Mouse (Mus musculus): ENCODE measurements around the gene Zfp536. TPM values are rescaled to one million over a fixed set of nuclear protein-coding genes. Genes with fewer than 3 reads are reported as not detected.

Zfp536 gene
- polyA plus RNA-seq (2015; fragmentation: Nextera tagmentation; extraction: Ambion mirVana) = 4.3 and 5.0 TPM in 2 replicates

- H3K4me1 ChIP-seq = peaks cover 31% of the 10 kb centered on the region
- H3K4me3 ChIP-seq = peak within 1 kb of the TSS; percentile 64
- WGBS = under 1% methylated on average over 27 of the region's 27 CpGs
- no peak within 1 kb of the TSS for H3K27ac ChIP-seq (replicated peaks)
- ATAC-seq (ENCODE audit: extremely low read depth, insufficient number of reproducible peaks, low FRiP score, low TSS enrichment) = no peak
- H3K27me3 ChIP-seq (replicated peaks) = peaks cover 94% of the 10 kb centered on the region
- peak within 1 kb of the TSS; percentile 96 for H3K4me2 ChIP-seq
- H3K36me3 ChIP-seq = no peaks in the 10 kb centered on the region
- peak within 1 kb of the TSS; percentile 82 for H3K9ac ChIP-seq
- H3K9me3 ChIP-seq = no peaks in the 10 kb centered on the region
These were observed at the start of gene Zfp536 for GRCm38 (mm10) chr7:37773312-37773702. Zfp536 (minus strand) TSS chr7:37773641.

GRCm38 (mm10) chr7:37820670-37821301 is 47.3 kb upstream of the Zfp536 start:
- Histone ChIP-seq H3K27me3 (replicated peaks) (no peaks in the 10 kb centered on the region), H3K4me1 (peaks cover 11% of the 10 kb centered on the region; the same call in 1 of the 2 replicates), H3K4me2 (peak overlapping the region; percentile 16; the same call in 1 of the 2 replicates), H3K36me3 (no peaks in the 10 kb centered on the region), H3K9me3 (no peaks in the 10 kb centered on the region), H3K9ac (no peak overlapping the region), H3K27ac (replicated peaks) (peak overlapping the region; percentile 62), H3K4me3 (no peak overlapping the region)
- ATAC-seq (ENCODE audit: extremely low read depth, insufficient number of reproducible peaks, low FRiP score, low TSS enrichment) = peak; percentile 78; the same call in 1 of the 2 replicates
- 43% methylated on average over 11 of the region's 11 CpGs for WGBS

GRCm38 (mm10) chr7:37818631-37819340 is 45.3 kb upstream of the Zfp536 start:
- Histone ChIP-seq H3K36me3 (no peaks in the 10 kb centered on the region), H3K9ac (no peak overlapping the region), H3K4me1 (peaks cover 11% of the 10 kb centered on the region; the same call in 1 of the 2 replicates), H3K27me3 (replicated peaks) (no peaks in the 10 kb centered on the region), H3K27ac (replicated peaks) (no peak overlapping the region), H3K4me2 (no peak overlapping the region), H3K4me3 (no peak overlapping the region), H3K9me3 (no peaks in the 10 kb centered on the region)
- WGBS = 80% methylated on average over 8 of the region's 8 CpGs
- ATAC-seq (ENCODE audit: extremely low read depth, insufficient number of reproducible peaks, low FRiP score, low TSS enrichment) = no peak

GRCm38 (mm10) chr7:37816901-37817300 is 43.5 kb upstream of the Zfp536 start:
- no peaks in the 10 kb centered on the region for H3K9me3 ChIP-seq
- H3K36me3 ChIP-seq = no peaks in the 10 kb centered on the region
- H3K27ac ChIP-seq (replicated peaks) = no peak overlapping the region
- no peak for ATAC-seq (ENCODE audit: extremely low read depth, insufficient number of reproducible peaks, low FRiP score, low TSS enrichment)
- 0 out of 2 replicates have a peak, but pooled peaks cover 3% of the 10 kb centered on the region for H3K27me3 ChIP-seq (replicated peaks)
- no peak overlapping the region for H3K4me3 ChIP-seq
- no peak overlapping the region for H3K9ac ChIP-seq
- H3K4me1 ChIP-seq = peaks cover 11% of the 10 kb centered on the region; the same call in 1 of the 2 replicates
- 84% methylated on average over 7 of the region's 7 CpGs for WGBS
- H3K4me2 ChIP-seq = no peak overlapping the region

- Histone ChIP-seq H3K4me1 (0 out of 2 replicates have a peak, but pooled peaks cover under 1% of the 10 kb centered on the region), H3K36me3 (no peaks in the 10 kb centered on the region), H3K4me3 (no peak overlapping the region), H3K27me3 (replicated peaks) (0 out of 2 replicates have a peak, but pooled peaks cover 3% of the 10 kb centered on the region), H3K27ac (replicated peaks) (no peak overlapping the region), H3K9ac (no peak overlapping the region), H3K4me2 (no peak overlapping the region), H3K9me3 (no peaks in the 10 kb centered on the region)
- ATAC-seq (ENCODE audit: extremely low read depth, insufficient number of reproducible peaks, low FRiP score, low TSS enrichment) = no peak
- 44% methylated on average over 8 of the region's 8 CpGs for WGBS
These were observed 41.5 kb upstream of the Zfp536 start for GRCm38 (mm10) chr7:37814844-37815406.

- Histone ChIP-seq H3K9me3 (no peaks in the 10 kb centered on the region), H3K27ac (replicated peaks) (no peak overlapping the region), H3K4me1 (no peaks in the 10 kb centered on the region), H3K36me3 (no peaks in the 10 kb centered on the region), H3K4me2 (no peak overlapping the region), H3K9ac (no peak overlapping the region), H3K27me3 (replicated peaks) (0 out of 2 replicates have a peak, but pooled peaks cover 3% of the 10 kb centered on the region), H3K4me3 (no peak overlapping the region)
- ATAC-seq (ENCODE audit: extremely low read depth, insufficient number of reproducible peaks, low FRiP score, low TSS enrichment) = no peak
- WGBS = 65% methylated on average over 10 of the region's 10 CpGs
These were observed 40.2 kb upstream of the Zfp536 start for GRCm38 (mm10) chr7:37813676-37814075.

- Histone ChIP-seq H3K36me3 (no peaks in the 10 kb centered on the region), H3K4me3 (no peak overlapping the region), H3K9me3 (no peaks in the 10 kb centered on the region; the same call in 1 of the 2 replicates), H3K4me1 (no peaks in the 10 kb centered on the region), H3K9ac (no peak overlapping the region), H3K27me3 (replicated peaks) (0 out of 2 replicates have a peak, but pooled peaks cover 3% of the 10 kb centered on the region), H3K4me2 (no peak overlapping the region), H3K27ac (replicated peaks) (no peak overlapping the region)
- no peak for ATAC-seq (ENCODE audit: extremely low read depth, insufficient number of reproducible peaks, low FRiP score, low TSS enrichment)
- 77% methylated on average over 5 of the region's 5 CpGs for WGBS
These were observed 36.5 kb upstream of the Zfp536 start for GRCm38 (mm10) chr7:37809908-37810307.

- 76% methylated on average over 4 of the region's 4 CpGs for WGBS
- no peaks in the 10 kb centered on the region; the same call in 1 of the 2 replicates for H3K9me3 ChIP-seq
These were observed 35.6 kb upstream of the Zfp536 start for GRCm38 (mm10) chr7:37809001-37809400.

GRCm38 (mm10) chr7:37801160-37801559 is 27.7 kb upstream of the Zfp536 start:
- no peaks in the 10 kb centered on the region for H3K36me3 ChIP-seq
- H3K4me3 ChIP-seq = no peak overlapping the region
- no peaks in the 10 kb centered on the region for H3K27me3 ChIP-seq (replicated peaks)
- 63% methylated on average over 3 of the region's 3 CpGs for WGBS
- no peak overlapping the region for H3K27ac ChIP-seq (replicated peaks)
- no peaks in the 10 kb centered on the region for H3K4me1 ChIP-seq
- ATAC-seq (ENCODE audit: extremely low read depth, insufficient number of reproducible peaks, low FRiP score, low TSS enrichment) = no peak
- H3K9ac ChIP-seq = no peak overlapping the region
- H3K4me2 ChIP-seq = no peak overlapping the region
- no peaks in the 10 kb centered on the region; the same call in 1 of the 2 replicates for H3K9me3 ChIP-seq

More at GRCm38 (mm10) chr7:37809001-37809400, 35.6 kb upstream of the Zfp536 start:
- no peak overlapping the region for H3K4me2 ChIP-seq
- no peak overlapping the region for H3K27ac ChIP-seq (replicated peaks)
- no peak overlapping the region for H3K9ac ChIP-seq
- H3K4me3 ChIP-seq = no peak overlapping the region
- no peaks in the 10 kb centered on the region for H3K4me1 ChIP-seq
- H3K36me3 ChIP-seq = no peaks in the 10 kb centered on the region
- no peak for ATAC-seq (ENCODE audit: extremely low read depth, insufficient number of reproducible peaks, low FRiP score, low TSS enrichment)
- H3K27me3 ChIP-seq (replicated peaks) = 0 out of 2 replicates have a peak, but pooled peaks cover 3% of the 10 kb centered on the region

GRCm38 (mm10) chr7:37788721-37789120 is 15.3 kb upstream of the Zfp536 start:
- Histone ChIP-seq H3K9ac (no peak overlapping the region), H3K27me3 (replicated peaks) (no peaks in the 10 kb centered on the region; the same call in 1 of the 2 replicates), H3K4me3 (no peak overlapping the region), H3K4me1 (no peaks in the 10 kb centered on the region), H3K4me2 (no peak overlapping the region), H3K9me3 (0 out of 2 replicates have a peak, but pooled peaks cover 5% of the 10 kb centered on the region), H3K27ac (replicated peaks) (no peak overlapping the region), H3K36me3 (no peaks in the 10 kb centered on the region)
- WGBS = 74% methylated on average over 4 of the region's 4 CpGs
- ATAC-seq (ENCODE audit: extremely low read depth, insufficient number of reproducible peaks, low FRiP score, low TSS enrichment) = no peak

- Histone ChIP-seq H3K4me2 (no peak overlapping the region), H3K4me1 (peaks cover 17% of the 10 kb centered on the region; the same call in 1 of the 2 replicates), H3K9me3 (no peaks in the 10 kb centered on the region), H3K4me3 (no peak overlapping the region), H3K9ac (no peak overlapping the region), H3K27me3 (replicated peaks) (peaks cover 73% of the 10 kb centered on the region), H3K27ac (replicated peaks) (no peak overlapping the region), H3K36me3 (no peaks in the 10 kb centered on the region)
- ATAC-seq (ENCODE audit: extremely low read depth, insufficient number of reproducible peaks, low FRiP score, low TSS enrichment) = no peak
- 2% methylated on average over 15 of the region's 15 CpGs for WGBS
These were observed 2.1 kb upstream of the Zfp536 start for GRCm38 (mm10) chr7:37775502-37775901.
